Mouse (Mus musculus): ENCODE results near the gene Eif3f.

DNA sequence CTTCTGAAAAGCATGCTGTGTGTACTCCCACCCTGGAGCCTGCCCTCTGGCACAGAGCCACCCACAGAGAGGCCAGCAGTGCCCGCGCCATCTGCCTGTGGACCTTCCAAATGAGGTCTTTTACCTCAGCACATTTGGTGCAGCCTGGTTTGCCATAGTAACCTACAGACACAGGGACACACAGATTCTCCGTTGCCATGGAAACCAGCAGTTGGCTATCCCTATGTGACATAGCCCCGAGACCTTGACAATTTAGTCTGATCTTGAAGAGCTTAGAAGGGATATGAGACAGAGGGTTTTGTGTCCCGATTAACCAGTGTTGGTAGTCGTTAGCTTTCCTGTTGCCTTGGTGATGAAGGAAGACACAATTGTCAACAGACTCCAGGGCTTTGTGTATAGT lies 38.1 kb downstream of the Eif3f start:
- no peak for TF ChIP-seq GATA1 (IDR thresholded peaks at IDR 0.05; ENCODE audit: borderline replicate concordance, low read length)
- no peak for TF ChIP-seq FLI1 (IDR thresholded peaks at IDR 0.05; ENCODE audit: low read length)
